Mouse (Mus musculus): ENCODE measurements around the gene Otud7a. TPM values are rescaled to one million over a fixed set of nuclear protein-coding genes. Genes with fewer than 3 reads are reported as not detected.

Gene Otud7a
- total and polyA plus RNA-seq, 2 experiments from 2014 or later, result 3.2 to 22.5 TPM

DNA sequence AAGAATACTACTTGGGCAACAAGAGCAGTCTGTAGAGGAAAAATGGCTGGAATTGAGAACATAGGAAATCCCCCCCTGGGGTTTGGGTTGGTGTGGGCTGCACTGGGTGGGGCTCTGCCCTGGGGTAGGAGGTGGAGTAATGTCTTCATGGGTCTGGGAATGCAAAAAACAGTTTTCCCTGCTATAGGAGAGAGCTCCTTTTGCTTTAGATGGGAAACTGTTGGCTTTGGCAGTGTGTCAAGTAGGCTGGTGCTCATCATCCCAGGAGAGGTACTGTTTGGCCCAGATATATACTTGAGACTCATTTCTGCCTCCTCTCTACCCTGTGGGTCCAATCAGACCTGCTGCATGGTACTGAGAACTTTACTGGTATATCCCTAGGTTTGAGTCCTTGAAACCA is 66.9 kb downstream of the Otud7a start:
- H3K27me3 ChIP-seq (ENCODE audit: insufficient read depth, low read length), result no peaks in the 10 kb centered on the region
- no peak overlapping the region for H3K4me3 ChIP-seq (ENCODE audit: low read length)
- no peak overlapping the region for H3K9ac ChIP-seq (replicated peaks; ENCODE audit: low read length)
- ATAC-seq (no peak), DNase-seq (ENCODE audit: low spot score) (no peak)
- H3K4me1 ChIP-seq (ENCODE audit: insufficient read depth, low read length), result peaks cover 7% of the 10 kb centered on the region
- no peaks in the 10 kb centered on the region for H3K9me3 ChIP-seq (ENCODE audit: low read length)
- H3K4me2 ChIP-seq (ENCODE audit: low read depth, low read length), result no peak overlapping the region
- H3K36me3 ChIP-seq (ENCODE audit: insufficient read depth, low read length), result no peaks in the 10 kb centered on the region
- H3K27ac ChIP-seq, result no peak overlapping the region
- no peak for TF ChIP-seq CTCF (IDR thresholded peaks at IDR 0.05; ENCODE audit: low read depth)

DNA sequence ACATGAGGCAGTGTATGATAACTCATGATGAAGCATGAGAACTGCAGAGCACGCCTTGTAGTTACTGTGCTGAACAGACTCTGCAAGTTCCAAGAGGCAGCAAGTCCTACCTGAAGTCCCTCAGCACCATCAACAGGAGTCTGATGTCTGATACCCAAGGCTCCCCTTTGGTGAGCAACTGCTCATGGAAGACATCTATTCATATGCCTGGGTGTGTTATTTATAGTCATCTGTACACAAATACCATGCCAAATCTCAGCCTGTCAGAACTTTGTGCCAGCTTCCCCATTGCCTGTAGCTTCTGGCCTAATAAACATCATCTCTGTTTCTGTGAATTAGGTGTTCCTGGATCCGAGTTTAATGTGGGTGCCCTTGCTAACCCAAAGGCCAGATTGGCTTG is 68.0 kb downstream of the Otud7a start:
- H3K36me3 ChIP-seq (ENCODE audit: insufficient read depth, low read length), result no peaks in the 10 kb centered on the region
- H3K4me1 ChIP-seq (ENCODE audit: insufficient read depth, low read length), result peaks cover 7% of the 10 kb centered on the region
- H3K9me3 ChIP-seq (ENCODE audit: low read length), result no peaks in the 10 kb centered on the region
- no peak for TF ChIP-seq CTCF (IDR thresholded peaks at IDR 0.05; ENCODE audit: low read depth)
- 81% methylated on average over 2 of the region's 2 CpGs for whole genome bisulfite sequencing
- no peak overlapping the region for H3K4me2 ChIP-seq (ENCODE audit: low read depth, low read length)
- ATAC-seq (no peak), DNase-seq (ENCODE audit: low spot score) (no peak)
- no peak overlapping the region for H3K9ac ChIP-seq (replicated peaks; ENCODE audit: low read length)
- H3K27me3 ChIP-seq (ENCODE audit: insufficient read depth, low read length), result no peaks in the 10 kb centered on the region
- H3K4me3 ChIP-seq (ENCODE audit: low read length), result no peak overlapping the region
- no peak overlapping the region for H3K27ac ChIP-seq

DNA sequence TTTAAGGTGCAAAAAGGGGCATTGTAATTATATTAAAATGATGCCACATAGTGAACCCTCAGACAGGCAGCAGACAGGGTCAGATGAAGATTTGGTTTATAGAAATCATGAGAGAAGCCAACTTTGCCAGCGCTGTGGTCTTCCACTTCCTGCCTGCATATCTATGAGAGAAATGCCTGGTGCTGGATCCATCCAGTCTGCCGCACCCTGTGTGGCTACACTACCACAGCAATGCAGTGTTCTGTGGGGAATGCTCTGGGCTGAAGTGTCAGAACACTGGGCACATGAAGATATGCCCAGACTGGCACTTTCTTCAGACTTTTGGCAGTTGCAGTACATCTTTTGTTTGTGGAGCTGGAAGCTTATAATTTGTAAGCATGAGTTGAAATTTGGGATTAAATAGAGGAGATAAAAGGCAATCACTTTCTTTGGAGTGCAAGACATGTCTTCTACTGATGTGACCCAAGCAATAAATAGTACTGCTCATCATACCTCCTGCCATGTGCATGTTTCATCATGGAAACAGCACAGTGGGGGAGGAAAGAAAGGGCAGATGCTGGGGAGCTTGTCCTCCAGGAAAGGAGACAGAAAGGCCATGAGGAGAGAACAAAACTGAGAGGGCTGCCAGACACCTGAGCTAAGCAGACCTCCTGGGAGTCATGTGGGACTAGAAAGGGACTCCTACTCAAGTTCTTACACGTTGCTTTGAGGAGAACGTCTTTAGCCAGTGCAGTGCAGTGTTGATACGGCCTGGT is 71.8 kb downstream of the Otud7a start:
- WGBS, result 88% methylated on average over 5 of the region's 5 CpGs
- no peak for TF ChIP-seq CTCF (IDR thresholded peaks at IDR 0.05; ENCODE audit: low read depth)

DNA sequence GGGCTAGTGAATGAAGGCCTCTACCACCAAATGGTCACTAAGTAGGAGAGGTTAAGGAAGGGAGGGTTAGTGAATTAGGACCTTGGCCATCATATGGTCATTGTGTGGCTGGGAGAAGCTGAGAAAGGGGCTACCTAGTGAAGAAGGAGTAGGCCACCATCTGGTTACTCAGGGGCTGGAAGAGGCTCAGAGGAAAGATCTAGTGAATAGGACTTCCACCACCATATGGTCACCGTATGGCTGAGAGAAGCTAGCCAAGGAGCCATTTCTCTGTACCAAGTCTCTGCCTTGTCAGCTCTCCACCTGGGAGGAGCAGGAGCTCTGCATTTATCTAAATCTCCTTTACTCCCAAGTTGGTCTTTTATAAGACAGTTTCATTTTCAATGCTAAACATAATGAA is 75.7 kb downstream of the Otud7a start:
- Histone ChIP-seq H3K9ac (replicated peaks; ENCODE audit: low read length) (no peak overlapping the region), H3K4me1 (ENCODE audit: insufficient read depth, low read length) (no peaks in the 10 kb centered on the region), H3K4me3 (ENCODE audit: low read length) (no peak overlapping the region), H3K4me2 (ENCODE audit: low read depth, low read length) (no peak overlapping the region), H3K27me3 (ENCODE audit: insufficient read depth, low read length) (no peaks in the 10 kb centered on the region), H3K9me3 (ENCODE audit: low read length) (no peaks in the 10 kb centered on the region), H3K36me3 (ENCODE audit: insufficient read depth, low read length) (no peaks in the 10 kb centered on the region), H3K27ac (no peak overlapping the region)
- 82% methylated on average over 1 of the region's 1 CpGs for WGBS
- no peak for TF ChIP-seq CTCF (IDR thresholded peaks at IDR 0.05; ENCODE audit: low read depth)
- DNase-seq (ENCODE audit: low spot score) (no peak), ATAC-seq (no peak)

More for the DNA sequence above, 71.8 kb downstream of the Otud7a start:
- DNase-seq (ENCODE audit: low spot score) (no peak), ATAC-seq (no peak)
- Histone ChIP-seq H3K4me1 (ENCODE audit: insufficient read depth, low read length) (no peaks in the 10 kb centered on the region), H3K4me2 (ENCODE audit: low read depth, low read length) (no peak overlapping the region), H3K4me3 (ENCODE audit: low read length) (no peak overlapping the region), H3K9me3 (ENCODE audit: low read length) (no peaks in the 10 kb centered on the region), H3K27me3 (ENCODE audit: insufficient read depth, low read length) (no peaks in the 10 kb centered on the region), H3K36me3 (ENCODE audit: insufficient read depth, low read length) (no peaks in the 10 kb centered on the region), H3K27ac (no peak overlapping the region), H3K9ac (replicated peaks; ENCODE audit: low read length) (no peak overlapping the region)

DNA sequence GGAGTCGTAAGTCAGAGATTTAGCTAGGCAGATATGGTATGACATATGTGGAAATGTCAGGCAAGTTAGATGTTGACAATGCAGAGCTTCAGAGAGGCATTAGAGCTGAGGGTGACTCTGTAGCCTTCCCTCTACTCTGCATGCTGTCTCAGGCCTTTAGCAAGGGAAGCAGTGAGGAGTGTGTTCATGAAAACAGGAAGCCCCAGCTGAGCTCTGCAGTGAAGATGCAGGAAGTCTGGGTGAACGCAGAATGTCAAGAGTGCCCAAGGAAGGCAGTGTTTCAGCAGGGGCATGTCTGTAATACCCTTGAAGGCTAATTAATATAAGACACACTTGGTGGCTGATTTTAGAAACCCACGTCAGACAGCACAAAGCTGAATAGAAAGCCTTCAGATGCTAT is 77.9 kb downstream of the Otud7a start:
- H3K36me3 ChIP-seq (ENCODE audit: insufficient read depth, low read length), result no peaks in the 10 kb centered on the region
- 81% methylated on average over 3 of the region's 3 CpGs for WGBS
- H3K9ac ChIP-seq (replicated peaks; ENCODE audit: low read length), result no peak overlapping the region
- H3K4me3 ChIP-seq (ENCODE audit: low read length), result no peak overlapping the region
- no peak overlapping the region for H3K4me2 ChIP-seq (ENCODE audit: low read depth, low read length)
- no peaks in the 10 kb centered on the region for H3K9me3 ChIP-seq (ENCODE audit: low read length)
- no peak for TF ChIP-seq CTCF (IDR thresholded peaks at IDR 0.05; ENCODE audit: low read depth)
- H3K4me1 ChIP-seq (ENCODE audit: insufficient read depth, low read length), result no peaks in the 10 kb centered on the region
- no peaks in the 10 kb centered on the region for H3K27me3 ChIP-seq (ENCODE audit: insufficient read depth, low read length)
- no peak overlapping the region for H3K27ac ChIP-seq
- ATAC-seq (no peak), DNase-seq (ENCODE audit: low spot score) (no peak)

DNA sequence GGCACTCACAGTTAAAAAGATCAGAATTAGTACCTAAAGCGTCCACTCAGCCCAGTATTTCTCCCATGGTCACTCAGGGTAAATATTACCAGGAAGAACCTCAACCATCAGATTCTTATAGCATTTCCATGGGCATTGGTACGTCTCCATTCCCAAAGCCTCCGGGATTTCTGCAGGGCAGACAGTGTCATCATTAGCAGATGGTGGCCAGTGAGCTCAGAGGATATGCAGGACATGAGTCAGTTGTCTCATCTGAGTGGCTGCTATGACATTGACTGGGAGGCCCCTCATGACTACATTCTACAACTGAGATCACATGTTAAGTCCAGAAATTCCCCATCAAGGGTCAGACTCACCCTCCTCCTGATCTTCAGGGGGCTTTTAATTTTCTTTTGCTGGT is 78.5 kb downstream of the Otud7a start:
- no peaks in the 10 kb centered on the region for H3K4me1 ChIP-seq (ENCODE audit: insufficient read depth, low read length)
- 76% methylated on average over 3 of the region's 3 CpGs for WGBS
- H3K9me3 ChIP-seq (ENCODE audit: low read length), result no peaks in the 10 kb centered on the region

DNA sequence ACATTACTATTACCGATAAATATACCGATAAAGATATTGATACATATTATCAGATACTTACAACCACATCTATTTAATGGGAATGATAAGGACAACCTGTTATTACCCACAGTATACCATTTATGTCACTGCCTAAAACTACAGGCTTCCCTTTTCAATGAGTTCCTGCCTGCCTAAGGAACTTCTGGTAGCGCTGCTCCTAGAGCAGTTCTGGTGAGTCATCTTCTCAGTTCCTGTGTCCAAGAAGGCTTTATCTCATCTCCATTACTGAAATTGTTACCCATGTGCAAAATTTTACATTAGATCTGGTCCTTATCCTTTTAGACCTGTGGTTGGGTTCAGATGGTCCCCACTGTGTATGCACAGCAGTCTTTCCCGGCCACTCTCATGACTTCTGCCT is 95.7 kb downstream of the Otud7a start:
- Histone ChIP-seq H3K9ac (replicated peaks; ENCODE audit: low read length) (no peak overlapping the region), H3K4me2 (ENCODE audit: low read depth, low read length) (no peak overlapping the region), H3K9me3 (ENCODE audit: low read length) (no peaks in the 10 kb centered on the region), H3K27ac (no peak overlapping the region), H3K36me3 (ENCODE audit: insufficient read depth, low read length) (no peaks in the 10 kb centered on the region), H3K4me1 (ENCODE audit: insufficient read depth, low read length) (no peaks in the 10 kb centered on the region), H3K27me3 (ENCODE audit: insufficient read depth, low read length) (no peaks in the 10 kb centered on the region), H3K4me3 (ENCODE audit: low read length) (no peak overlapping the region)
- 94% methylated on average over 4 of the region's 4 CpGs for WGBS
- TF ChIP-seq CTCF (IDR thresholded peaks at IDR 0.05; ENCODE audit: low read depth), result no peak
- ATAC-seq, result no peak
- DNase-seq (ENCODE audit: low spot score), result no peak

More for the DNA sequence above, 78.5 kb downstream of the Otud7a start:
- H3K4me3 ChIP-seq (ENCODE audit: low read length), result no peak overlapping the region
- H3K9ac ChIP-seq (replicated peaks; ENCODE audit: low read length), result no peak overlapping the region
- ATAC-seq (no peak), DNase-seq (ENCODE audit: low spot score) (no peak)
- H3K27me3 ChIP-seq (ENCODE audit: insufficient read depth, low read length), result no peaks in the 10 kb centered on the region
- no peak overlapping the region for H3K4me2 ChIP-seq (ENCODE audit: low read depth, low read length)
- no peak overlapping the region for H3K27ac ChIP-seq
- no peak for TF ChIP-seq CTCF (IDR thresholded peaks at IDR 0.05; ENCODE audit: low read depth)
- H3K36me3 ChIP-seq (ENCODE audit: insufficient read depth, low read length), result no peaks in the 10 kb centered on the region

Measured in hindbrain, postnatal 0 days (tissue).